Mouse (Mus musculus) embryo, embryonic 11.5 days (tissue): Measurements from ENCODE around the gene Crb2.

Source experiments
- DNase-seq: peaks from one replicate; pipeline ENCODE4 v3.0.0-alpha.2; 2012; ENCODE audit warnings: low read depth, low spot score

The Crb2 gene

DNA sequence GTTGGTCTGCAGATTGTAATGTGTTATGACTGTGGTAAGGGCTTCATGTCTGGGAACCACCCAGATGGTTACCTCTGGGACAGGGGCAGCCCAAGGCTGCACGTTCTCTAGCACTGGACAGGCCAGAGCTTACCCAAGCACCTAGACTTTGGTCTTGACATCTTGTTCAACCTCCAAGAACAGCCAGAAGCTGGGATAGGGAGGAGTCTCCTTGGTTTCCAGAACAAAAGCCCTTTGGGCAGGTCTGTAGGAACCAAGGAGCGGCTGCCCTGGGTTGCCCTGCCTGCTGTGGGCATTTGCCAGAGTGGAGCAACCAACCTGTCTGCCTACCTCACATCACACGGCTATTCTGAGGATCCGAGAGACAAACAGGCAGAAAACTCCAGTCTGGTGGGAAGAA, 21.0 kb downstream of the Crb2 start:
- DNase-seq, result no peak

GRCm38 (mm10) chr2:37799137-37799536, 23.1 kb downstream of the Crb2 start:
- DNase-seq, result no peak

DNA sequence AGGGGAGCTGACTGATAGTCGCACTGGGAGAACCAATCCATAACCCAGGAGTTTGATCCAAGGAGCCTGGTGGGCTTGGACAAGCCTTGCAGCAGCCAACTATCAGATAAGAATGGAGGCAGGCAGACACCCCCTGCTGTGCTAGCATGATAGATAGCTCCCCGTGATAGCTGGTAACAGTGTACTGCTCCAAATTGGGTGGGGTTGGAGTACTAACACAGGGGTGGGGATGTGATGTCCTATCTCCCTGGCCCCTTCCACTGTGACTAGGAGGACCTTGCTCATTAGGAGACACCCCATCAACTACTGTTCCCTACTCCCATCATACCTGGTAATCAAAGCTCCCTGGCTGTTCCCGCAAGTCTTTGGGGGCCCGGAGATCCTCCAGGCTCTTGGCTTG, 25.6 kb downstream of the Crb2 start:
- DNase-seq, result no peak

DNA sequence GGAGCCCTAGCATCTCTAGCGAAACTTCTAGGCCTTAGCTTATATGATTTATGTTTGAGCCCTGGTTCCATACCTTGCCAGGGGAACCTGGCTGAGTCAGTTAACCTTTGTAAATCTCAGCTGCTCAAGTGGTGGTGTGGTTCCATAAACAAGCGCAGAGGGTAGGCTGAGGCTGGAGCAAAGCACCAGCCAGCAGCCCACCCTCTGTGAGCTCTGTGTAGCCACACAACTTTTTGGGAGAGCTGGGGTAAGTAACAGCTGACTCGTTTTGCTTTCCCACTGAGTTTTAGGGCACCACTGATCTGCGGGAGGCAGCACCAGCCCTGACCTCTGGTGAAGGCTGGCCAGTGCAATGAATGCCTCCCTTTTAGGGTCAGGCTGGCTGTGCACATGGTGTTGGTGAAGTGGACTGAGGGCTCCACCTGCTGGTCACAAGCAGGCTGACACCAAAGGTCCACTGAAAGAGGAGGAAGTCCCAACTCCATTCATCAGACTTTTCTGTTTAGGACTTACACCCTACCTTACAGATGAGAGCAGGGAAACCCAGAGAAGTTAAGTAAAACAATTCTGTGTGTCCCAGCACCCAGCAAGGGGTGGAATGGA, 26.7 kb downstream of the Crb2 start:
- DNase-seq, result peak; percentile 77

GRCm38 (mm10) chr2:37811682-37812081, 35.6 kb downstream of the Crb2 start:
- no peak for DNase-seq

GRCm38 (mm10) chr2:37812401-37812800, 36.4 kb downstream of the Crb2 start:
- no peak for DNase-seq

DNA sequence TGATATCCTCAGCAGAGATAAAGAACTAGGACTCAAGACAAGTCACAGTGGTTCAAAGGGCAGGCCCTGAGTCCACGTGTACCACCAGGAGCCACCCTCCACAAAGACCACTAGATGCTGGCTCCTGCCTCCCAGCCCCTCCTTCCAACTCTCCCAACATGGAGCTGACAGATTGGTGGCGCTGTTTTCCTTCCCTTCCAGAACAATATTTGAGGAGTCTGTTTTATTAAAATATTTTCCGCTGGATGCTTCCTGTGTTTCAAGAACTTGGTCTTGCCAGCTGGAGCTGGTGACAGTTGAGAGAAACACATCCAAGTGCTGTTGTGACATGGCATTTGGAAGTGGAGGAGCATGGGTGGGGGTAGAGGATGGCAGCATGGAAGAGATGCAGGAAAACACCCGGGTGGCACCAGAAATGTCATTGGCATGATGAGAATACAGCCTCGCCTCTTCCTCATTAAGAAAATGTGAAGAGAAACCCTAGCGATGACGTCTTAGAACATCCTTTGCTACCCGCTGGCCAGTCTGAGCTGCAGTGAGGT, 38.8 kb downstream of the Crb2 start:
- DNase-seq, result no peak

DNA sequence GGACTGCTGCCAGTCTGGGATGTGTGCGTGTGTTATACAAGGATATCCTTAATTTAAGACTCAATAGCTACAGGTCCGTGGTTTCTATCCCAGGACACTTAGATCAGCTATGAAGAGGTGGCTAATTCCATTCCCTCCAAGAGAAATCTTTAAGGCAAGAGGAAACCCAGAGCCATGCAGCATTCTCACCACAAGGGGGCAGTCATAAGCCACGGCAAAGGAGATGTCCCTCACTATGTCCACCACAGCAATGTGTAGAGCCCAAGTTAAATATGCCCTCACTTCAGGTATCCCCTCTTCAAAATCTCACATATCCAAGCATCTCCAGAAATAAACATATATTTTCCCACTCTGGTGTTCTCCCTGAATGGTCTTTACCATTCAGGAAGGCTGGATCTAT, 39.6 kb downstream of the Crb2 start:
- peak; percentile 75 for DNase-seq

DNA sequence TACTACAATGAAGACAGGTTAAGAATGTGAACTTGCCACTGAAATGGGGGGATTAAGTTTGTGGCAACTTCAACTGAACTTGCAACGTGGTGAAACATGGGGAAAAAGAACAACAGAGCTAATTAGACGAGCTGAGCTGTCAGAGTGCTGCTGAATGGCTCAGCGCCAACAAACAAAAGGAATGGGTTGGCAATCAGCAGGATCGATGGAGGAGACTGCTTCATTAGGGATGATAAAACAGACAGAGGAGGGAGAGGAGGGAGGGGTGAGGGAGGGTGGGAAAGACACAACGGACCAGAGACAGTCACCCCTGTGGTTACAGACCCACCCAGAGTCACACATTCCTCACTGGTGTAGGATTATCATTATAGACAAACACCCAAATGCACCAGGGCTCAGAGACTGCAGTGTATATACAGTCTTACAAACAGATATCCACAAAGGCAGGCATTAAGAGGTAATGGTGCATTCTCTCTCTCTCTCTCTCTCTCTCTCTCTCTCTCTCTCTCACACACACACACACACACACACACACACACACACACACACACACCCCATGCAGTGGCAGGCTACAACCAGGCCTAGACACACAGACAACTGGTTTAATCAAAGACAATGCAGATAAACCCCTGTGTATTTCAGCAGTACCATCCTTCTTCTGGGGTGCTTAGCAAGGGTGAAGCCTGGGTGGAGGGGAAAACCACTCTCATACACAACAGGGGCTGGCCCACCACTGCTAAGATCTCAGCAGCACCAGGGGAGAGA, 42.9 kb downstream of the Crb2 start:
- DNase-seq, result no peak

- DNase-seq, result no peak
These were observed 43.6 kb downstream of the Crb2 start for GRCm38 (mm10) chr2:37819526-37820152.

GRCm38 (mm10) chr2:37822122-37822521, 46.1 kb downstream of the Crb2 start:
- DNase-seq, result no peak

- DNase-seq, result no peak
These were observed 47.8 kb downstream of the Crb2 start for GRCm38 (mm10) chr2:37823826-37824225.

- no peak for DNase-seq
These were observed 53.8 kb downstream of the Crb2 start for GRCm38 (mm10) chr2:37829758-37830275.

DNA sequence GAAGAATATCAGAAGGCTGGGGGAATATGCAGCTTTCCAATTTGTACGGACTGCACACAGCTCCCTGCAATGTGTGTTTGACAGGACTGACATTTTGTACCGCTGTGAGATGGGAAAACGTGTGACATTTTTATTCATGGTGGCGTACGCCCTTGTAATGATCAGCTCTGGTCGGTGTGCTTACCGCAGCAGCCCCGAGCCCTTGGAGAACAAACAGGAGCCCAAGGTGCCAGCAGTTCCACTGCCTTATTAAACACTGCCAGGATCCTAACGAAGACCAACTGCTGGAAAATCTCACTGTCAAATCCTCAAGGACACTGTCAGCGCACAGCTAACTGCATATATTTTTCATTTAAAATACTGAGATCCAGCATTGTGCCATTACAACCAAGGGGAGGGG, 56.2 kb downstream of the Crb2 start:
- DNase-seq, result no peak

DNA sequence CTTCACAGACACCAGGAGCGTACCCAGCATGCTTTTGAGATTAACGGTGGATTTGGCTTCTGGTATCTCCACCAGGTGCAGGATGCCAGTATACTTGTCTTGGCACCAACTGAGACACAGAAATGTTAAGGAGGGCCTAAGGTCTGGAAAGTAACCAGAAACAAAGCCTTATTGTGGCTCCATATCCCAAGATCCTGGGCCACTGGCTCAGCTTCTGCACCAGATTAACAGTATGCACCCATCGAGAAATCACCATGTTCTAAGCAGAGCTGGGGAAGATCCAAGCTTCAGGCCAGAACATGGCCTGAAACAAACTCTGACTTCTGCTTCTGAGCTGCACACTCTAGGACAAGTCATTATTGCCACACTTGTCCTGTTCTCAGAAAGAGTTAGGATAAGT, 60.9 kb downstream of the Crb2 start:
- DNase-seq, result no peak

DNA sequence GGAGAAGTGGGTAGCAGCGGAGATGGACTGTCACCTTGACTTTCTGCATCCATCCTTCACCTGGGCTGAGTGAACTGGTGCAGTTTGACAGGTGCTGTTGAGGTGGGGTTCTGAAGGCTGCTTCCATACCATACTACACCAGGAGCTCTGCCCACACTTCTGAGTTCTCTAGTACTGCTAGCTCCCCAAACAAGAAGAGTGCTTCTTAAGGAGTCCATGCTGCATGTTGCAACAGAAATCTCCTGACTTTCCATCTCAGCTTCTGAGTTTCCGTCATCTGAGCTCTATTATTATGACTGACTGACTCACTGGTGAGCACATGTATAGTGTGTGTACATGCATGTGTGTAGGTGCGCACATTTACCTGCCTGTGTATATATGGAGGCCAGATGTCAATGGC, 61.5 kb downstream of the Crb2 start:
- DNase-seq, result no peak

- no peak for DNase-seq
These were observed 62.3 kb downstream of the Crb2 start for GRCm38 (mm10) chr2:37838202-37838984.

GRCm38 (mm10) chr2:37839922-37840321, 63.9 kb downstream of the Crb2 start:
- DNase-seq, result no peak

- peak; percentile 23 for DNase-seq
These were observed 66.1 kb downstream of the Crb2 start for GRCm38 (mm10) chr2:37842151-37842569.

GRCm38 (mm10) chr2:37842719-37843118, 66.7 kb downstream of the Crb2 start:
- DNase-seq, result no peak
